Mouse (Mus musculus): ENCODE measurements at regions not wholly inside any gene's neighbourhood (a gene's known extent, or its start where the extent isn't known, plus 50 kb on each side); places are given as distances from the start of the nearest gene placed in this dataset.
A peak's percentile ranks its signal among the peaks of the same experiment; 100 is the strongest.
"Not testable (repeated sequence)": the region's sequence is repeated elsewhere in the genome, so short reads cannot be mapped to it uniquely, and the experiment has no call there.

- Histone ChIP-seq H3K27me3 (replicated peaks; ENCODE audit: control insufficient read depth, insufficient read depth, low read length) (no peaks in the 10 kb centered on the region), H3K4me1 (ENCODE audit: control insufficient read depth, insufficient read depth, low read depth, low read length) (no peaks in the 10 kb centered on the region), H3K9me3 (ENCODE audit: control insufficient read depth, low read length) (no peaks in the 10 kb centered on the region), H3K4me2 (ENCODE audit: low read length) (no peak overlapping the region), H3K9ac (ENCODE audit: low read depth, low read length) (no peak overlapping the region), H3K27ac (ENCODE audit: low read depth, low read length) (no peak overlapping the region), H3K36me3 (ENCODE audit: control insufficient read depth, insufficient read depth, low read length) (no peaks in the 10 kb centered on the region), H3K4me3 (ENCODE audit: low read length) (no peak overlapping the region)
- no peak for ATAC-seq
- 80% methylated on average over 9 of the region's 11 CpGs for WGBS
Observed at GRCm38 (mm10) chr16:55758707-55759067, 80.0 kb downstream of the Nfkbiz start.

GRCm38 (mm10) chr16:55757952-55758706 lies 80.6 kb downstream of the Nfkbiz start:
- no peak overlapping the region for H3K4me3 ChIP-seq (ENCODE audit: low read length)
- H3K27me3 ChIP-seq (replicated peaks; ENCODE audit: control insufficient read depth, insufficient read depth, low read length) = no peaks in the 10 kb centered on the region
- no peak overlapping the region for H3K27ac ChIP-seq (ENCODE audit: low read depth, low read length)
- WGBS = 68% methylated on average over 4 of the region's 5 CpGs
- H3K9me3 ChIP-seq (ENCODE audit: control insufficient read depth, low read length) = no peaks in the 10 kb centered on the region
- no peaks in the 10 kb centered on the region for H3K4me1 ChIP-seq (ENCODE audit: control insufficient read depth, insufficient read depth, low read depth, low read length)
- H3K4me2 ChIP-seq (ENCODE audit: low read length) = no peak overlapping the region
- no peak overlapping the region for H3K9ac ChIP-seq (ENCODE audit: low read depth, low read length)
- no peak for ATAC-seq
- H3K36me3 ChIP-seq (ENCODE audit: control insufficient read depth, insufficient read depth, low read length) = no peaks in the 10 kb centered on the region

- H3K9me3 ChIP-seq (ENCODE audit: control insufficient read depth, low read length); H3K4me2 ChIP-seq (ENCODE audit: low read length); H3K27me3 ChIP-seq (replicated peaks; ENCODE audit: control insufficient read depth, insufficient read depth, low read length); ATAC-seq; H3K4me1 ChIP-seq (ENCODE audit: control insufficient read depth, insufficient read depth, low read depth, low read length); H3K36me3 ChIP-seq (ENCODE audit: control insufficient read depth, insufficient read depth, low read length); H3K27ac ChIP-seq (ENCODE audit: low read depth, low read length); H3K9ac ChIP-seq (ENCODE audit: low read depth, low read length); H3K4me3 ChIP-seq (ENCODE audit: low read length): not testable (repeated sequence)
- WGBS = 95% methylated on average over 3 of the region's 3 CpGs
Observed at GRCm38 (mm10) chr16:55757422-55757815, 81.3 kb downstream of the Nfkbiz start.

- no peak for ATAC-seq
- Histone ChIP-seq H3K4me3 (ENCODE audit: low read length) (no peak overlapping the region), H3K27me3 (replicated peaks; ENCODE audit: control insufficient read depth, insufficient read depth, low read length) (no peaks in the 10 kb centered on the region), H3K27ac (ENCODE audit: low read depth, low read length) (no peak overlapping the region), H3K4me1 (ENCODE audit: control insufficient read depth, insufficient read depth, low read depth, low read length) (no peaks in the 10 kb centered on the region), H3K9me3 (ENCODE audit: control insufficient read depth, low read length) (no peaks in the 10 kb centered on the region), H3K36me3 (ENCODE audit: control insufficient read depth, insufficient read depth, low read length) (no peaks in the 10 kb centered on the region), H3K4me2 (ENCODE audit: low read length) (no peak overlapping the region), H3K9ac (ENCODE audit: low read depth, low read length) (no peak overlapping the region)
- WGBS = 89% methylated on average over 15 of the region's 15 CpGs
Observed at GRCm38 (mm10) chr16:55756764-55757421, 81.8 kb downstream of the Nfkbiz start.

GRCm38 (mm10) chr16:55755309-55755832 lies 83.3 kb downstream of the Nfkbiz start:
- 78% methylated on average over 6 of the region's 6 CpGs for WGBS
- H3K4me2 ChIP-seq (ENCODE audit: low read length) = no peak overlapping the region

GRCm38 (mm10) chr16:55754092-55754763 lies 84.5 kb downstream of the Nfkbiz start:
- no peaks in the 10 kb centered on the region for H3K4me1 ChIP-seq (ENCODE audit: control insufficient read depth, insufficient read depth, low read depth, low read length)
- H3K27me3 ChIP-seq (replicated peaks; ENCODE audit: control insufficient read depth, insufficient read depth, low read length) = no peaks in the 10 kb centered on the region
- H3K27ac ChIP-seq (ENCODE audit: low read depth, low read length) = no peak overlapping the region
- no peaks in the 10 kb centered on the region for H3K9me3 ChIP-seq (ENCODE audit: control insufficient read depth, low read length)
- H3K4me2 ChIP-seq (ENCODE audit: low read length) = no peak overlapping the region
- H3K4me3 ChIP-seq (ENCODE audit: low read length) = no peak overlapping the region
- WGBS = 90% methylated on average over 14 of the region's 14 CpGs
- ATAC-seq = no peak
- H3K36me3 ChIP-seq (ENCODE audit: control insufficient read depth, insufficient read depth, low read length) = no peaks in the 10 kb centered on the region
- no peak overlapping the region for H3K9ac ChIP-seq (ENCODE audit: low read depth, low read length)

More at GRCm38 (mm10) chr16:55755309-55755832, 83.3 kb downstream of the Nfkbiz start:
- Histone ChIP-seq H3K9ac (ENCODE audit: low read depth, low read length) (no peak overlapping the region), H3K27ac (ENCODE audit: low read depth, low read length) (no peak overlapping the region), H3K9me3 (ENCODE audit: control insufficient read depth, low read length) (no peaks in the 10 kb centered on the region), H3K36me3 (ENCODE audit: control insufficient read depth, insufficient read depth, low read length) (no peaks in the 10 kb centered on the region), H3K4me3 (ENCODE audit: low read length) (no peak overlapping the region), H3K4me1 (ENCODE audit: control insufficient read depth, insufficient read depth, low read depth, low read length) (no peaks in the 10 kb centered on the region), H3K27me3 (replicated peaks; ENCODE audit: control insufficient read depth, insufficient read depth, low read length) (no peaks in the 10 kb centered on the region)
- no peak for ATAC-seq

- no peaks in the 10 kb centered on the region for H3K27me3 ChIP-seq (replicated peaks; ENCODE audit: control insufficient read depth, insufficient read depth, low read length)
- no peak overlapping the region for H3K4me2 ChIP-seq (ENCODE audit: low read length)
- 81% methylated on average over 4 of the region's 4 CpGs for WGBS
- H3K4me3 ChIP-seq (ENCODE audit: low read length) = no peak overlapping the region
- no peaks in the 10 kb centered on the region for H3K9me3 ChIP-seq (ENCODE audit: control insufficient read depth, low read length)
- no peaks in the 10 kb centered on the region for H3K36me3 ChIP-seq (ENCODE audit: control insufficient read depth, insufficient read depth, low read length)
- no peak overlapping the region for H3K9ac ChIP-seq (ENCODE audit: low read depth, low read length)
- H3K27ac ChIP-seq (ENCODE audit: low read depth, low read length) = no peak overlapping the region
- H3K4me1 ChIP-seq (ENCODE audit: control insufficient read depth, insufficient read depth, low read depth, low read length) = no peaks in the 10 kb centered on the region
- no peak for ATAC-seq
Observed at GRCm38 (mm10) chr16:55753380-55753779, 85.3 kb downstream of the Nfkbiz start.

- Histone ChIP-seq H3K9me3 (ENCODE audit: control insufficient read depth, low read length) (no peaks in the 10 kb centered on the region), H3K4me2 (ENCODE audit: low read length) (no peak overlapping the region), H3K9ac (ENCODE audit: low read depth, low read length) (no peak overlapping the region), H3K4me1 (ENCODE audit: control insufficient read depth, insufficient read depth, low read depth, low read length) (no peaks in the 10 kb centered on the region), H3K27ac (ENCODE audit: low read depth, low read length) (no peak overlapping the region), H3K4me3 (ENCODE audit: low read length) (no peak overlapping the region), H3K36me3 (ENCODE audit: control insufficient read depth, insufficient read depth, low read length) (no peaks in the 10 kb centered on the region), H3K27me3 (replicated peaks; ENCODE audit: control insufficient read depth, insufficient read depth, low read length) (no peaks in the 10 kb centered on the region)
- ATAC-seq = no peak
- 79% methylated on average over 2 of the region's 2 CpGs for WGBS
Observed at GRCm38 (mm10) chr16:55747250-55747649, 91.4 kb downstream of the Nfkbiz start.

GRCm38 (mm10) chr16:55746159-55746558 lies 92.5 kb downstream of the Nfkbiz start:
- H3K36me3 ChIP-seq (ENCODE audit: control insufficient read depth, insufficient read depth, low read length) = no peaks in the 10 kb centered on the region
- H3K9ac ChIP-seq (ENCODE audit: low read depth, low read length) = no peak overlapping the region
- no peaks in the 10 kb centered on the region for H3K9me3 ChIP-seq (ENCODE audit: control insufficient read depth, low read length)
- WGBS = 53% methylated on average over 3 of the region's 3 CpGs
- H3K27me3 ChIP-seq (replicated peaks; ENCODE audit: control insufficient read depth, insufficient read depth, low read length) = no peaks in the 10 kb centered on the region
- no peak overlapping the region for H3K4me2 ChIP-seq (ENCODE audit: low read length)
- no peak overlapping the region for H3K4me3 ChIP-seq (ENCODE audit: low read length)
- 0 out of 2 replicates have a peak, but pooled peaks have one; percentile 20 for ATAC-seq
- H3K27ac ChIP-seq (ENCODE audit: low read depth, low read length) = no peak overlapping the region
- no peaks in the 10 kb centered on the region for H3K4me1 ChIP-seq (ENCODE audit: control insufficient read depth, insufficient read depth, low read depth, low read length)

All from hindbrain, embryonic 16.5 days (tissue).